Mouse (Mus musculus) lung, embryonic 15.5 days (tissue): ENCODE measurements around the gene Pbx2. TPM values are rescaled to one million over a fixed set of nuclear protein-coding genes. Genes with fewer than 3 reads are reported as not detected.

Source experiments
- ATAC-seq: fragments of 200-750 bp; cut with Nextera tagmentation; 2 replicates; pipeline ENCODE4 v1.8.0; 2017; ENCODE audit warnings: moderate number of reproducible peaks, borderline replicate concordance; ENCODE audit not compliant: low FRiP score, low TSS enrichment; ENCODE audit errors: extremely low read depth
- H3K27ac ChIP-seq: fragments of 300-500 bp; sonication (generic); 2 replicates; pipeline ENCODE4 v1.5.1; 2015; ENCODE audit warnings: moderate library complexity, mild to moderate bottlenecking, inconsistent platforms
- H3K27me3 ChIP-seq: fragments of 300-500 bp; sonication (generic); 2 replicates; pipeline ENCODE4 v1.6.1; 2015; ENCODE audit warnings: inconsistent platforms
- H3K36me3 ChIP-seq: fragments of 300-500 bp; sonication (generic); 2 replicates; pipeline ENCODE4 v1.6.1; 2015; ENCODE audit warnings: inconsistent platforms
- H3K4me1 ChIP-seq: fragments of 300-500 bp; sonication (generic); 2 replicates; pipeline ENCODE4 v1.6.1; 2015; ENCODE audit warnings: inconsistent platforms
- H3K4me2 ChIP-seq: fragments of 300-500 bp; sonication (generic); 2 replicates; pipeline ENCODE4 v1.6.1; 2015; ENCODE audit warnings: inconsistent platforms, mild to moderate bottlenecking, moderate library complexity
- H3K4me3 ChIP-seq: fragments of 300-500 bp; sonication (generic); 2 replicates; pipeline ENCODE4 v1.5.1; 2015; ENCODE audit warnings: mild to moderate bottlenecking, inconsistent platforms
- H3K9ac ChIP-seq: fragments of 300-500 bp; sonication (generic); 2 replicates; pipeline ENCODE4 v1.6.1; 2015; ENCODE audit warnings: inconsistent platforms
- H3K9me3 ChIP-seq: fragments of 300-500 bp; sonication (generic); 2 replicates; pipeline ENCODE4 v1.6.1; 2016; ENCODE audit warnings: inconsistent platforms
- WGBS: fragments of 180-500 bp; shearing (Covaris S2); methylation state at CpG from one replicate; pipeline ENCODE4 v1.1.7; 2015; 5-methylcytosine and 5-hydroxymethylcytosine counted together
- polyA plus RNA-seq: library from polyadenylated mRNA; unstranded; fragments of >200 nt; fragmentation: Nextera tagmentation; extraction: Ambion mirVana; gene quantifications from 2 replicates; pipeline ENCODE4 v1.2.1, GENCODE M21; 2015

Gene Pbx2
- polyA plus RNA-seq, 1 experiment from 2014 or later = 9.8 TPM

- H3K4me1 ChIP-seq = peaks cover 19% of the 10 kb centered on the region
- no peak for ATAC-seq
- H3K9ac ChIP-seq = no peak overlapping the region
- WGBS = 53% methylated on average over 7 of the region's 7 CpGs
- no peak overlapping the region for H3K27ac ChIP-seq
- no peaks in the 10 kb centered on the region for H3K36me3 ChIP-seq
- no peaks in the 10 kb centered on the region for H3K27me3 ChIP-seq
- H3K4me2 ChIP-seq = no peak overlapping the region
- H3K4me3 ChIP-seq = no peak overlapping the region
- H3K9me3 ChIP-seq = no peaks in the 10 kb centered on the region
Measured at GRCm38 (mm10) chr17:34583397-34583796, 7.7 kb upstream of the Pbx2 start.

DNA sequence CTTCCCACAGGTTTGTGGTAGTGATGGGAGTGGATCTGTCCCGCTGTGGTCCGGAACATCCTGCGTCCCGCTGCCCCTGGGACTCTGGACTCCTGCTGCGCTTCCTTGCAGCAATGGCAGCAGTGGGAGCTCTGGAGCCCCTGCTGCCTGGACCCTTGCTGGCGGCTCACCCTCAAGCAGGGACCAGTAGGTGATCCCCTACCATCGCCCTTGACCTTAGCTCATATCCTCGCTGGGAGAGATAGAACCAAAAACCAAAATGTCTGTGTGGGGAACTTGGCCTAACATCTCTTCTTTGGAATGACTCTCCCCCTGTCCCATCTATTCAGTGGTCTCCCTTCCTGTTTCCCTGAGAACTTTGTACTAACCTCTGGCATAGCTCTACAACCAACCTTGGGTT, 7.2 kb upstream of the Pbx2 start:
- Histone ChIP-seq H3K4me2 (no peak overlapping the region), H3K4me3 (no peak overlapping the region), H3K27me3 (no peaks in the 10 kb centered on the region), H3K9ac (no peak overlapping the region), H3K27ac (no peak overlapping the region), H3K9me3 (no peaks in the 10 kb centered on the region), H3K4me1 (peaks cover 23% of the 10 kb centered on the region), H3K36me3 (no peaks in the 10 kb centered on the region)
- ATAC-seq = no peak
- WGBS = 91% methylated on average over 8 of the region's 8 CpGs

DNA sequence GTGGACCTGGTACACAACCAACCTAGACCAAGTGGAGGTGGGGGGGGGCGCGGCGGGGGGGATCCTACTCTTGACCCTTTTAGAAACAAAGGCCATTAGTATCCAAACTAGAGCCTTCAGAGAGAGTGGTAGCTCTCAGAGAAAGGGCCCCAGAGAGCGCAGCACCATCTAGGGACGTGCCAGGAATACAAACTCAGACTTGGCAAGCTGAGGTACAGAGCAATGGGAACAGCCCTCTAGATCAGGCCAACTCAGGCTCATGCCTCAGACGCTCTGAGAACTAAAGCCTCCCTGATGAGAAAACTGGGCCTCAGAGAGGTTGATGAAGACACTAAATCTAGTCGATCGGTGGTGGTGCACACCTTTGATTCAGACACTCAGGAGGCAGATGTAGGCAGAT, 5.9 kb upstream of the Pbx2 start:
- Histone ChIP-seq H3K36me3 (no peaks in the 10 kb centered on the region), H3K9ac (no peak overlapping the region), H3K9me3 (no peaks in the 10 kb centered on the region), H3K27ac (no peak overlapping the region), H3K4me1 (peaks cover 36% of the 10 kb centered on the region), H3K4me2 (no peak overlapping the region), H3K27me3 (no peaks in the 10 kb centered on the region), H3K4me3 (no peak overlapping the region)
- WGBS = 91% methylated on average over 8 of the region's 8 CpGs
- no peak for ATAC-seq

DNA sequence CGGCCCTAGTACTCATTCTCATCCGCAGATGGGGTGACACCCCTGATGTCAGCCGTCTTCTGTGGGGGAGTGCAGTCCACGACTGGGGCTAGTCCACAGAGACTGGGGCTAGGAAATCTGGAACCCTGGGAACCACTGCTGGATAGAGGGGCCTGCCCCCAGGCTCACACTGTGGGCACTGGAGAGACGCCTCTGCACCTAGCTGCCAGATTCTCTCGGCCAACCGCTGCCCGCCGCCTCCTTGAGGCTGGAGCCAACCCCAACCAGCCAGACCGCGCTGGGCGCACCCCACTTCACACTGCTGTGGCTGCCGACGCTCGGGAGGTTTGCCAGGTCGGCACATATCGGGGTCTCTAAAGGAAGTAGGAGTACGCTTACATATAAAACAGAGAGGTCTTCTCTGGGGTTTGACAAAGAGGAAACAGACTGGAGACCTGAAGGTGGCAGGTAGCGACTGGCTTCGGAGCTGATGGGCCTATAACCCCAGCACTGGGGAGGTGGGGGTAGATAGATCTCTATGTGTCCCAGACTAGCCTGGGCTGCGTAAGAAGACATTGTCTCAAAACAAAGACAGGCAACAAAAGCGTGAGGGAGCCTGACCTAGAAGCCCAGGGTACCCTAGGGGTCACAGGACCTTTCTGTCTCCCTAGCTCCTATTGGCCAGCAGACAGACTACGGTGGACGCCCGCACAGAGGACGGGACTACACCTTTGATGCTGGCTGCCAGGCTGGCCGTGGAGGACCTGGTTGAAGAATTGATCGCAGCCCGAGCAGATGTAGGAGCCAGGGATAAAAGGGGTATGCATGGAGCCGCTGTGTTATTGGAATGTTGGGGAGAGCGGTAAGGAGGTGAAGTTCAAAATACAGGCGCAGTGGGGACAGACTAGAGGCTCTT, 4.9 kb upstream of the Pbx2 start:
- ATAC-seq = no peak
- Histone ChIP-seq H3K4me2 (peak overlapping the region; percentile 96), H3K9ac (peak overlapping the region; percentile 98), H3K4me3 (peak overlapping the region; percentile 83), H3K9me3 (no peaks in the 10 kb centered on the region), H3K27me3 (no peaks in the 10 kb centered on the region), H3K27ac (peak overlapping the region; percentile 99), H3K4me1 (peaks cover 46% of the 10 kb centered on the region), H3K36me3 (no peaks in the 10 kb centered on the region)
- WGBS = 24% methylated on average over 32 of the region's 32 CpGs

- Histone ChIP-seq H3K9me3 (no peaks in the 10 kb centered on the region), H3K4me1 (peaks cover 51% of the 10 kb centered on the region), H3K9ac (peak overlapping the region; percentile 98), H3K4me2 (peak overlapping the region; percentile 96), H3K27me3 (no peaks in the 10 kb centered on the region), H3K4me3 (peak overlapping the region; percentile 83), H3K27ac (peak overlapping the region; percentile 99), H3K36me3 (no peaks in the 10 kb centered on the region)
- ATAC-seq = peak; percentile 82
- WGBS = 2% methylated on average over 38 of the region's 38 CpGs
Measured at GRCm38 (mm10) chr17:34586796-34587422, 4.2 kb upstream of the Pbx2 start.

- no peaks in the 10 kb centered on the region for H3K27me3 ChIP-seq
- peak overlapping the region; percentile 96 for H3K4me2 ChIP-seq
- H3K4me1 ChIP-seq = peaks cover 51% of the 10 kb centered on the region
- H3K9ac ChIP-seq = peak overlapping the region; percentile 98
- no peaks in the 10 kb centered on the region for H3K9me3 ChIP-seq
- peak overlapping the region; percentile 99 for H3K27ac ChIP-seq
- under 1% methylated on average over 48 of the region's 50 CpGs for WGBS
- peak; percentile 84 for ATAC-seq
- peak overlapping the region; percentile 83 for H3K4me3 ChIP-seq
- H3K36me3 ChIP-seq = no peaks in the 10 kb centered on the region
Measured at GRCm38 (mm10) chr17:34587423-34587811, 3.6 kb upstream of the Pbx2 start.

DNA sequence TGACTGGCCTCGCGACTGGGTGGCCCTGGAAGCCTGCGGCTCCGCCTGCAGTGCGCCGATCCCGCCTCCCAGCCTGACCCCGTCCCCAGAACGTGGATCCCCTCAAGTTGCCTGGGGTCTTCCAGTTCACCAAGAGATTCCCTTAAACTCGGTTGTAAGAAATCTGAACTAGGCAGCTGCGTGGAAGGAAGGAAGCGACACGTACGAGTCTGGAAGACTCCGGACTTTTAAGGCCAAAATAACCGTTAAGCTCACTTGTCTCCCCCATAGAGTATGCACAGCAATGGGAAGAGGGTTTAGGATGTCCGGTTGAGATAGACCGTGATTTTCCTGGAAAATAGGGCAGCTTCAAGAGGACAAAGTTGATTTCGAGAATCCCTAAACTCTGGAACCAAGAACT, 3.3 kb upstream of the Pbx2 start:
- ATAC-seq = no peak
- H3K4me2 ChIP-seq = peak overlapping the region; percentile 96
- H3K27ac ChIP-seq = peak overlapping the region; percentile 99
- H3K36me3 ChIP-seq = no peaks in the 10 kb centered on the region
- no peaks in the 10 kb centered on the region for H3K9me3 ChIP-seq
- H3K9ac ChIP-seq = peak overlapping the region; percentile 98
- WGBS = 2% methylated on average over 19 of the region's 19 CpGs
- H3K4me1 ChIP-seq = peaks cover 51% of the 10 kb centered on the region
- H3K27me3 ChIP-seq = no peaks in the 10 kb centered on the region
- peak overlapping the region; percentile 83 for H3K4me3 ChIP-seq

DNA sequence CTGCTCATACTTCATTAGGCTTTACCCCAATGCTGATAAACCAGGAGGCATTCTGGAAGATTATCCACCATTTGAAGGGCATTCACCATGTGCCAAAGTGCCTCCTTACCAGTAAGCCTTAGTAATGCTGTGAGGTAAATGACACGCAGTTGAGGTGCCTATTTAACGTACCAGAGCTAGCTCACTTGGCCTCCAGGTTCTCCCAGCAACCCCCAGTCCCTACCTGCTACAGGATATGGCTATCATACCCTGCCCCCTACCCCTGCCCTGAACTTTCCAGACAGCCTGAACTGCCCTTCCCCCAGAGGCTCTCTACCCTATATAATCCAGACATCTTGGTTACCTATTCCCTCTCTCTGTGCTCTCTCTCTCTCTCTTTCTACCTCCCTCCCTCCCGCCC, 2.3 kb upstream of the Pbx2 start:
- 0 out of 2 replicates have a peak overlapping the region, but pooled peaks have one; percentile 98 for H3K9ac ChIP-seq
- peak overlapping the region; percentile 96 for H3K4me2 ChIP-seq
- no peaks in the 10 kb centered on the region for H3K36me3 ChIP-seq
- no peaks in the 10 kb centered on the region for H3K27me3 ChIP-seq
- H3K9me3 ChIP-seq = no peaks in the 10 kb centered on the region
- peaks cover 58% of the 10 kb centered on the region for H3K4me1 ChIP-seq
- WGBS = 69% methylated on average over 3 of the region's 3 CpGs
- H3K27ac ChIP-seq = no peak overlapping the region
- ATAC-seq = no peak
- H3K4me3 ChIP-seq = no peak overlapping the region; the same call in 1 of the 2 replicates

- H3K4me1 ChIP-seq = peaks cover 62% of the 10 kb centered on the region
- H3K36me3 ChIP-seq = 0 out of 2 replicates have a peak, but pooled peaks cover 2% of the 10 kb centered on the region
- H3K27me3 ChIP-seq = no peaks in the 10 kb centered on the region
- WGBS = 37% methylated on average over 7 of the region's 7 CpGs
- no peak overlapping the region for H3K9ac ChIP-seq
- peak overlapping the region; percentile 96 for H3K27ac ChIP-seq
- no peaks in the 10 kb centered on the region for H3K9me3 ChIP-seq
- ATAC-seq = no peak
- H3K4me3 ChIP-seq = peak overlapping the region; percentile 19
- H3K4me2 ChIP-seq = peak overlapping the region; percentile 96
Measured at GRCm38 (mm10) chr17:34589206-34589605, 1.9 kb upstream of the Pbx2 start.

DNA sequence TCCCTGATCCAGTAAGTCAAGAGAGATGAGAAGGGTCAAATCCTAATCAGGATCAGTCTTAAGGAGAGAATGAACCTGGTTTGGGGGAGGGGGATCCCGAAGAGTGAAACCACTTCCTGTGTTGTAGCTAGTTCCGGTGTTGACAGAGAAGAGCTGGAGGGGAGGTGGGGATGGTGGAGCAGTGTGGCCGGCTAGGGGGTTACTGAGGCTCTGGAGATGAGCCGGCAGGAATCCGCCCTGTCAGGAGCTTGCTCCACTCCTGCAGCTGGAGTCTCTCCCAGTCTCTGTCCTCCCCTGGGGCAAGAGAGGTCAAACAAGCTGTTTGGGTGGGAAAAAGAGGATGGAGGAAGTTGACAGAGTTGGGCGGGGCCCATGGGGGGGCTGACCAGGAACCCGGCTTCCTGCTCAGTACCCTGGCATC, 1.4 kb upstream of the Pbx2 start, which contains the start of gene Gpsm3:
Gene Gpsm3 (plus strand): TSS at position 126 of the 421 bp plus-strand sequence.
- peaks cover 7% of the 10 kb centered on the region for H3K36me3 ChIP-seq
- peak within 1 kb of the TSS; percentile 19 for H3K4me3 ChIP-seq
- H3K27ac ChIP-seq = peak within 1 kb of the TSS; percentile 96
- peak within 1 kb of the TSS; percentile 96 for H3K4me2 ChIP-seq
- no peak for ATAC-seq
- H3K9me3 ChIP-seq = no peaks in the 10 kb centered on the region
- peaks cover 67% of the 10 kb centered on the region for H3K4me1 ChIP-seq
- H3K9ac ChIP-seq = peak within 1 kb of the TSS; percentile 98
- no peaks in the 10 kb centered on the region for H3K27me3 ChIP-seq
- WGBS = under 1% methylated on average over 7 of the region's 7 CpGs

DNA sequence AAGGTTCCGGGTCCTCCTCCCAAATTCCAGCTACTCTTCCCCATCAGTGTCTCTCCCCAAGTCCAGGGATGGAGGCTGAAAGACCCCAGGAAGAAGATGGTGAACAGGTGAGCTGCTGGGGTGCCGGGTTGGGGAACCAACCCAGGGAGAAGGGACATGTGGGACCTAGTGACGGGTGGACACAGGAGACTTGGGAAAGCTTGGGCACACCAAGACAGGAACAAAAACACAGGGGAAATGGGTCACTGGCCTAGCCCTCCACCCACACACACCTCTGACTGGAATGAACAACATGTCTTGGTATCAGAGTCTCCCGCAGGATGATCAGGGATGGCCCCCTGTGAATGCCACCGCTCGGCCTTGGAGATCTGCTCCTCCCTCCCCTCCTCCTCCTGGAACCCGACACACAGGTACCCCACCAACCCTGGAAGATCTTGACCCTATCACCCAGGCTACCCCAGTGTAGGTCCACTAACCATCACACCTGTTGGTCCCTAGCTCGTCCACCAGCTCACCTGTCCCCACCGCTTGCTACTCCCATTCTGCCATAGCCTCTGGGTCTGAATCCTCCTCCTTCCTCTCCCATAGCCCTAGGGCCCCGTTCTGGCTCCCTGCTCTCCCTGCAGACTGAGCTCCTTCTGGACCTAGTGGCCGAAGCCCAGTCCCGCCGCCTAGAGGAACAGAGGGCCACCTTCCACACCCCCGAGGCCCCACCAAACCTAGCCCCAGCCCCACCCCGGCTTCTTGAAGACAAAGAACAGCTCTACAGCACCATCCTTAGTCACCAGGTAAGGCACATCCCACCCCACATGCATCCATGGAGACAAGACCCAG, 695 bp upstream of the Pbx2 start:
- H3K4me2 ChIP-seq = peak overlapping the region; percentile 96
- ATAC-seq = no peak
- no peaks in the 10 kb centered on the region for H3K9me3 ChIP-seq
- no peaks in the 10 kb centered on the region for H3K27me3 ChIP-seq
- peaks cover 14% of the 10 kb centered on the region for H3K36me3 ChIP-seq
- 68% methylated on average over 15 of the region's 15 CpGs for WGBS
- peaks cover 73% of the 10 kb centered on the region for H3K4me1 ChIP-seq
- H3K9ac ChIP-seq = peak overlapping the region; percentile 29
- H3K4me3 ChIP-seq = peak overlapping the region; percentile 19
- H3K27ac ChIP-seq = peak overlapping the region; percentile 96
